Mouse (Mus musculus) macrophage (primary cell): ENCODE measurements around the gene Plekhg2. TPM values are rescaled to one million over a fixed set of nuclear protein-coding genes. Genes with fewer than 3 reads are reported as not detected.

Experiments used
- H3K27ac ChIP-seq: fragments of 350-480 bp; formaldehyde crosslinking; 2 replicates; pipeline ENCODE4 v1.9.0; 2021
- H3K36me3 ChIP-seq: fragments of 350-480 bp; formaldehyde crosslinking; 2 replicates; pipeline ENCODE4 v1.9.0; 2021; ENCODE audit errors: inconsistent target
- H3K4me3 ChIP-seq: fragments of 350-480 bp; formaldehyde crosslinking; 2 replicates; pipeline ENCODE4 v1.9.0; 2021; ENCODE audit errors: inconsistent target
- H3K79me2 ChIP-seq: fragments of 350-480 bp; formaldehyde crosslinking; 2 replicates; pipeline ENCODE4 v1.9.0; 2021; ENCODE audit errors: inconsistent target
- WGBS: methylation state at CpG from one replicate; pipeline ENCODE4 v1.1.7; 2026; ENCODE audit warnings: inconsistent platforms; ENCODE audit not compliant: missing documents; 5-methylcytosine and 5-hydroxymethylcytosine counted together
- polyA plus RNA-seq: library from polyadenylated mRNA; stranded (reverse); fragments of 250-400 nt; gene quantifications from 3 replicates; pipeline ENCODE4 v1.2.4, GENCODE M21; 2018; ENCODE audit warnings: inconsistent platforms

Gene Plekhg2
- polyA plus RNA-seq, 1 experiment from 2014 or later = 7.0 TPM

- Histone ChIP-seq H3K36me3 (peaks cover 10% of the 10 kb centered on the region; the same call in 1 of the 2 replicates), H3K4me3 (peak overlapping the region; percentile 96), H3K27ac (peak overlapping the region; percentile 100), H3K79me2 (peaks cover 40% of the 10 kb centered on the region)
- under 1% methylated on average over 47 of the region's 53 CpGs for WGBS
These were observed 6.6 kb upstream of the Plekhg2 start for GRCm38 (mm10) chr7:28378769-28379651.

- H3K4me3 ChIP-seq = peak overlapping the region; percentile 96
- H3K79me2 ChIP-seq = peaks cover 40% of the 10 kb centered on the region
- peaks cover 10% of the 10 kb centered on the region; the same call in 1 of the 2 replicates for H3K36me3 ChIP-seq
- 2% methylated on average over 32 of the region's 32 CpGs for WGBS
- H3K27ac ChIP-seq = peak overlapping the region; percentile 100
These were observed 5.8 kb upstream of the Plekhg2 start for GRCm38 (mm10) chr7:28378066-28378690.

- 20% methylated on average over 18 of the region's 18 CpGs for WGBS
- Histone ChIP-seq H3K36me3 (peaks cover 10% of the 10 kb centered on the region; the same call in 1 of the 2 replicates), H3K79me2 (peaks cover 40% of the 10 kb centered on the region), H3K27ac (peak overlapping the region; percentile 100), H3K4me3 (peak overlapping the region; percentile 96)
These were observed 5.0 kb upstream of the Plekhg2 start for GRCm38 (mm10) chr7:28377190-28378065.

- Histone ChIP-seq H3K4me3 (peak overlapping the region; percentile 96), H3K36me3 (peaks cover 10% of the 10 kb centered on the region; the same call in 1 of the 2 replicates), H3K27ac (peak overlapping the region; percentile 100), H3K79me2 (peaks cover 40% of the 10 kb centered on the region)
- WGBS = 4% methylated on average over 29 of the region's 30 CpGs
These were observed 3.8 kb upstream of the Plekhg2 start for GRCm38 (mm10) chr7:28376011-28376771.

- peak overlapping the region; percentile 96 for H3K4me3 ChIP-seq
- H3K36me3 ChIP-seq = peaks cover 10% of the 10 kb centered on the region; the same call in 1 of the 2 replicates
- WGBS = under 1% methylated on average over 28 of the region's 36 CpGs
- H3K79me2 ChIP-seq = peaks cover 37% of the 10 kb centered on the region
- peak overlapping the region; percentile 100 for H3K27ac ChIP-seq
These were observed 3.0 kb upstream of the Plekhg2 start for GRCm38 (mm10) chr7:28375176-28375921.

- Histone ChIP-seq H3K27ac (peak overlapping the region; percentile 100), H3K4me3 (peak overlapping the region; percentile 38; the same call in 1 of the 2 replicates), H3K36me3 (peaks cover 10% of the 10 kb centered on the region; the same call in 1 of the 2 replicates), H3K79me2 (peaks cover 30% of the 10 kb centered on the region)
- 58% methylated on average over 8 of the region's 10 CpGs for WGBS
These were observed 2.2 kb upstream of the Plekhg2 start for GRCm38 (mm10) chr7:28374647-28375046.

GRCm38 (mm10) chr7:28373891-28374495, 1.6 kb upstream of the Plekhg2 start:
- 84% methylated on average over 7 of the region's 7 CpGs for WGBS
- Histone ChIP-seq H3K27ac (peak overlapping the region; percentile 100), H3K4me3 (no peak overlapping the region), H3K79me2 (peaks cover 27% of the 10 kb centered on the region), H3K36me3 (peaks cover 10% of the 10 kb centered on the region; the same call in 1 of the 2 replicates)

- Histone ChIP-seq H3K79me2 (peaks cover 18% of the 10 kb centered on the region), H3K36me3 (peaks cover 10% of the 10 kb centered on the region; the same call in 1 of the 2 replicates), H3K27ac (peak overlapping the region; percentile 73), H3K4me3 (peak overlapping the region; percentile 20)
- whole genome bisulfite sequencing = 0% methylated on average over 9 of the region's 9 CpGs
These were observed 757 bp upstream of the Plekhg2 start for GRCm38 (mm10) chr7:28373131-28373581.

GRCm38 (mm10) chr7:28371514-28371989, 847 bp downstream of the Plekhg2 start:
- H3K36me3 ChIP-seq = no peaks in the 10 kb centered on the region
- 2% methylated on average over 30 of the region's 43 CpGs for WGBS
- peak overlapping the region; percentile 52 for H3K4me3 ChIP-seq
- H3K27ac ChIP-seq = 0 out of 2 replicates have a peak overlapping the region, but pooled peaks have one; percentile 28
- H3K79me2 ChIP-seq = peaks cover 2% of the 10 kb centered on the region

GRCm38 (mm10) chr7:28370977-28371513, 1.4 kb downstream of the Plekhg2 start:
- no peaks in the 10 kb centered on the region for H3K36me3 ChIP-seq
- H3K4me3 ChIP-seq = 0 out of 2 replicates have a peak overlapping the region, but pooled peaks have one; percentile 2
- WGBS = 41% methylated on average over 11 of the region's 11 CpGs
- no peak overlapping the region for H3K27ac ChIP-seq
- H3K79me2 ChIP-seq = no peaks in the 10 kb centered on the region

GRCm38 (mm10) chr7:28370051-28370450, 2.3 kb downstream of the Plekhg2 start:
- Histone ChIP-seq H3K4me3 (no peak overlapping the region), H3K79me2 (no peaks in the 10 kb centered on the region), H3K27ac (no peak overlapping the region), H3K36me3 (no peaks in the 10 kb centered on the region)
- 93% methylated on average over 14 of the region's 14 CpGs for WGBS

- 97% methylated on average over 16 of the region's 16 CpGs for WGBS
- Histone ChIP-seq H3K36me3 (no peaks in the 10 kb centered on the region), H3K27ac (no peak overlapping the region), H3K79me2 (no peaks in the 10 kb centered on the region), H3K4me3 (no peak overlapping the region)
These were observed 4.0 kb downstream of the Plekhg2 start for GRCm38 (mm10) chr7:28368276-28368920.
